Mouse (Mus musculus): Measurements from ENCODE around the gene Pabpc4. TPM values are rescaled to one million over a fixed set of nuclear protein-coding genes. Genes with fewer than 3 reads are reported as not detected.
A peak's percentile ranks its signal among the peaks of the same experiment; 100 is the strongest.

Gene Pabpc4
- total RNA-seq, 2 experiments from 2014 or later = 29.1 to 30.1 TPM

DNA sequence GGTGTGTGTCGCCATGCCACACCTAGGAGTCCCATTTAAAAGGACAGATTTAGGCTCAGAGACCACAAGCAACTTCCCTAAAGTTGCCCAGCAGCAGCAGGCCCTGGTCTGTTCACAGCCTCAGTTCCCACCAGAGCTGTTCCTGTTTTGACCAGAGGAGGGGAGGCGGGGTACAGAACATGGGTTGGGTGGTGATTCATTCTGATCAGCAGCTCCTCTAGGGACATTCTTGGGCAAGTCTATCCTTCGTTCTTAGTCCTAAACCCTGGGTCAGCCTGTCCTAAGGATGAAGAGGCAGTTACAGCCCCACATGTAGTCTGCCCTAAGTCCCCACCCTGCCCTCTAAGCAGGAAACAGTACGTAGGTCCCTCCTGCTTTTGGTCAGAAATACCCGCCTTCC is 78.1 kb downstream of the Pabpc4 start:
- peak; percentile 29 for ATAC-seq (ENCODE audit: poor library complexity, severe bottlenecking)

- 0 out of 2 replicates have a peak, but pooled peaks have one; percentile 9 for ATAC-seq (ENCODE audit: poor library complexity, severe bottlenecking)
Measured at GRCm38 (mm10) chr4:123342091-123342641, 80.0 kb downstream of the Pabpc4 start.

GRCm38 (mm10) chr4:123342642-123343470 is 80.7 kb downstream of the Pabpc4 start, which contains the start of gene Bmp8a:
Bmp8a (minus strand) TSS chr4:123343252.
- peak; percentile 88 for ATAC-seq (ENCODE audit: poor library complexity, severe bottlenecking)

GRCm38 (mm10) chr4:123343471-123343789 is 81.3 kb downstream of the Pabpc4 start:
- no peak for ATAC-seq (ENCODE audit: poor library complexity, severe bottlenecking)

Other genes starting within 250 kb of the Pabpc4 start
- 10.7 and 16.5 TPM in 2 replicates for gene Trit1, start 245.8 kb upstream of the Pabpc4 start, total RNA-seq (2015)
- 21.0 and 22.3 TPM in 2 replicates for gene Trit1, start 245.8 kb upstream of the Pabpc4 start, total RNA-seq (2017)
- gene Bmp8b, start 157.2 kb upstream of the Pabpc4 start, total RNA-seq (2015) = not detected in 2 replicates
- gene Bmp8b, start 157.2 kb upstream of the Pabpc4 start, total RNA-seq (2017) = not detected in 2 replicates
- not detected in 2 replicates for gene Oxct2b, start 146.1 kb upstream of the Pabpc4 start, total RNA-seq (2015)
- gene Oxct2b, start 146.1 kb upstream of the Pabpc4 start, total RNA-seq (2017) = 0.12 TPM in 1 of 2 replicates, not detected in the other
- gene Ppie, start 122.4 kb upstream of the Pabpc4 start, total RNA-seq (2015) = 20.0 and 21.0 TPM in 2 replicates
- 27.3 and 29.8 TPM in 2 replicates for gene Ppie, start 122.4 kb upstream of the Pabpc4 start, total RNA-seq (2017)
- gene Hpcal4, start 79.1 kb upstream of the Pabpc4 start, total RNA-seq (2015) = not detected in 2 replicates
- gene Hpcal4, start 79.1 kb upstream of the Pabpc4 start, total RNA-seq (2017) = not detected in 2 replicates
- not detected in 2 replicates for gene Nt5c1a, start 60.8 kb upstream of the Pabpc4 start, total RNA-seq (2015)
- gene Nt5c1a, start 60.8 kb upstream of the Pabpc4 start, total RNA-seq (2017) = not detected in 2 replicates
- not detected in 2 replicates for gene Heyl, start 28.8 kb upstream of the Pabpc4 start, total RNA-seq (2015)
- not detected in 2 replicates for gene Heyl, start 28.8 kb upstream of the Pabpc4 start, total RNA-seq (2017)
- gene Oxct2a, start 61.3 kb downstream of the Pabpc4 start, total RNA-seq (2015) = not detected in 2 replicates
- not detected in 2 replicates for gene Oxct2a, start 61.3 kb downstream of the Pabpc4 start, total RNA-seq (2017)
- not detected in 2 replicates for gene Bmp8a, start 80.9 kb downstream of the Pabpc4 start, total RNA-seq (2015)
- gene Bmp8a, start 80.9 kb downstream of the Pabpc4 start, total RNA-seq (2017) = not detected in 2 replicates

All from megakaryocyte, adult 5-6 weeks (primary cell).